Mouse (Mus musculus): Measurements from ENCODE around the gene Lpcat4. TPM values are rescaled to one million over a fixed set of nuclear protein-coding genes. Genes with fewer than 3 reads are reported as not detected.

Gene Lpcat4
- 30.5 and 31.2 TPM in 2 replicates for polyA plus RNA-seq (2015; fragmentation: Nextera tagmentation; extraction: Ambion mirVana)

DNA sequence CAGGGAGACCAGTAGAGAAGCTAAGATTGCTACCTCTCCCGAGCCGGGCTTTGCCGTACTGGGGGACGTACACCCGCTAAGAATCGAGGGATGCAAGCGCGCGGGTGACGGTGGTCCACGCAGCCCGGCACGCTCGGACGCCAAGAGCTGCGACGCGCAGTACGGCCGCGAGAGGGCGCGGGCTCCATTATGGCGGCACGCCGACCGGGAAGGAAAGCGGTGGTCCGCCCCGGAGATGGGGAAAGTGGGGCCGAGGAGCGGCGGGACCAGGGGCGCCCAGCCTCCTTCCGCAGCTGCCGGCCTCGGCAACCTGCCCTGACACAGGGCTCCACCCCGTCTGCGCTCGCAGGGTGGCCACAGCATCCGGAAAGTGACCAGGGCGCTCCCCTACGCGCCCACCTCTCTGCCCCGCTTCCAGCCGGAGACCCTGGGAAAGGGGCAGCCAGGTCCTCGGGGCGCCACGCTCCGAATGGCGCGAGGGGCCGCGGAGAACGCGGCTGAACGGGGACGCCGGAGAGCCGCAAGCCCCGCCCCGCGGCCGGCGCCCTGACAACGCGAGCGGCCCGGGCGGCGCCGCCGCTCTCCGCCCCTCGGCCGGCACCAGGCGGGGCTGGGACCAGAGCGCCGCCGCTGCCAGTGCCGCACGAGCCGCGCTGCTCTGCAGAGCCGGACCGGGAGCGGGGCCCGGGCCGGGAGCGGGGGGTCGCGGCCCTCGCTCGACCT, at the start of gene Lpcat4:
Gene Lpcat4, plus strand, starts transcription at position 257 of the 723 bp plus-strand sequence.

DNA sequence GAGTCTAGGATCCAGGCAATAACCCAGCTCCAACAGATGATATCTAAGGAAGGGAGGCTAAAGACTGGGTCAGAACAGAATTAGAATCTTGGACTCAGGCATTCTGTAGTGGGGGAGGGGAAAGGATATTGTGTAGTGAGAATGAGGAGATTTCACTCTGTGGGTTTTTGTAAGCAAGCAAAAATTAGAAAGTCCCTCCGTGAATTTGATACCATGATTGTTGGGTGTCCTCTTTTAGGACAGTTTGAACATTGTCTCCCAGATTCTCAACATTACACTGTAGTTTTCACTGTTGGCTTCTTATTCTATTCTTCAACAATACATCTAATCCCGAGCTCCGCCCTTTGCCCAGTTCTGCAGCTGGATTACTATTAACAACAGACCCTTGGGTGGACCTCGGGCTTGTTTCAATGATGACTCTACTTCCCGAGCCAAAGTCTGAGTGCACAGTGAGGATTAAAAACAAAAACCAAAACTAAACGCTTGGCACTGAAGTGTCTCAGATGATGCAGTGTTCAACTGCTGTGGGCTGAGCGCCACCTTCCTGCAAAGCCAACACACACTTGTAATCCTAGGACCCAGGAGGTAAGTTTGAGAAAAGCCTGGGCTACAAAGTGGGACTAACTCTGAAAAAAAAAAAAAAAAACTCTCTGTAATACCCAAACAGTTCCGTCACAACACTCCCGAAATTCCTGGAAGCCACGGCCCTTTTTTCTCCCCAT, 20.1 kb downstream of the Lpcat4 start, which contains the start of gene Nutm1:
Gene Nutm1, minus strand, starts transcription at position 51 of the 722 bp plus-strand sequence.

DNA sequence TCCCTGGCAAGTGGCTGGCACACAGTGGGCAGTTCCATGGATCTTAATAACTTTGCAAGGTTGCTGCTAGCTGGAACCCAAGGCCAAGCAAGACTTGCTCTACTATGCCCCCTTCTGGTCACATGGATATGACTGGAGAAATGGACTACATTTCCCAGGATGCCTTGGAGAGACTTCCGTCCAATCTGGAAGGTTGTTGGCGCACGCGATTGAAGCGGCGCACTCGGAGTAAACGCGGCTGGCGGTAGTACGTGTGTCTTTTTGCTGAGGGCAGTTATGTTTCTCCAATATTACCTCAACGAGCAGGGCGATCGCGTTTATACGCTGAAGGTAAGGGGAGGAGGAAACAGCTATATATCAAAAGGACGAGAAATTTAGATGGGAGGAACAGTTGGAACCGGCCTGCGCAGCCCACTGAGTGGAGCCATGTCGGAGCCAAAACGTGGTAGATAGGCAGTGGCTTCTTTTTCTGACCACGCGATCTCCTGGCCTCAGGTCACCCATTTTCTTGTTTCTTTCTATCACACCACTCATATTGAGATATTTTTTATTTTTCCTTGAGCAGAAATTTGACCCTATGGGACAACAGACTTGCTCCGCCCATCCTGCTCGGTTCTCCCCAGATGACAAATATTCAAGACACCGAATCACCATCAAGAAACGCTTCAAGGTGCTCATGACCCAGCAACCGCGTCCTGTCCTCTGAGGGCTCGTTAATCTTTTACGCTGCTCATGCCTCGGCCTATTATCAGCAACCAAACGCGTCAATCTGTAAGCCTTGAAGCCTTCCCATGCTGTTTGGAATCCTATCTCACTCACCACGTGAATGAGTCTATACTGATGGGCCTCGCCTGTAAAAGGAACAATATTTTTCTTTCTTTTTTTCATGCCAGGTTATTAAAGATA, 22.7 kb downstream of the Lpcat4 start, which contains the start of gene Nop10:
Gene Nop10, plus strand, starts transcription at position 179 of the 906 bp plus-strand sequence.

DNA sequence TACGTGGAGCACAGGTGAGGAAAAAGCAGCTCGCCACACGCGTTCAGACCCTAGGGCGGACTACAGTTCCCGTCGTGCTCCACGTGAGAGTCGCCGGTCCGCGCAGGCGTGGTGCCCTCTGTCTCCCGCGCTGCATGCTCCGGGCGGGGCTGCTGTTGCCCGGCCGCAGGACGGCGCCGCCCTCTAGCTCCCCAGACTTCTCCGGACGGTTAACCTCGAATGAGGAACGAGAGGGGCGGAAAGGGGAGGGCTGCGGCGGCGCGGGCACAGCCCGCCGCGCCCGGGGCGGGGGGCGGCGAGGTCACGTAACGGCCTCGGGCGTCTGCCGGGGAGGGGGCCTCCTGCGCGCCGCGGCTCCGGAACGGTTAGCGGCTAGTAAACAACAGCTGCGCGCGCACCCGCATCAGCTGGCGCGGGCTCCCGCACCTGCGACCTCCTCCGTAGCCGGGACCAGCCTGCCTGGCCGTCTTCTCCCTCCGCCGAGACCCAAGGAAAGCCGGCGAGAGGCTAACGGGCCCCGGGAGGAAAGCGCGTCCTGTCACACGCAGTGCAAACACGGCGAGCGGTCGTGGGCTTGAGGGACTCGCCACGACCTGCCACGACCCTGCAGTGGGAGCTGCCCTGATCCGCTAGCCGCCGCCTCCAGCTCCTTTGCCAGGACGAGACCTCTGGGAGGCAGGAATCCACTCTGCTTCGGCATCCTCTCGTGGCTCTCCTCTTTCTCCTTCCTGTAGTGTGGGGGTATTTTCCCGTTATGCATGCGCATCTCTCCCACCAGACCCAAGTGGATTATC, 26.4 kb downstream of the Lpcat4 start, which contains the start of gene Slc12a6:
Gene Slc12a6, plus strand, starts transcription at position 378 of the 794 bp plus-strand sequence.

DNA sequence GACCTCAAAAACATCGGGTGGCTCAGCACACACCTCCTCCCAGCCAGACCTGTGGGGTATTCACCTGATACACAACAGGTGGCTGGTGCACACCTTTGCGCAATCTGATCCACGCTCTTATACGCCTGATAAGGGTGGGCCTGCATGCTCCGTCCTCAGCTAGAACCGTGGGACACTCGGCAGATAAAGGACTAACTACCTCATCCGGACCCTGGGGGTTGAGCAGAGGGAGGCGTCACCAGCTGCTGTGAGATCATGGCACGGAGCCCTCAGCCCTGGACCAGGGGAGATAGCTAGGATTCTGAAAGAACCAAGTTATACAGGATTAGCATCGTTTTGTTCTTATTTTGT, 26.9 kb downstream of the Lpcat4 start, which contains the start of gene Gm21985:
Gene Gm21985, plus strand, starts transcription at position 73 of the 351 bp plus-strand sequence.

Other genes starting within 250 kb of the Lpcat4 start
- not detected in 2 replicates for gene Olfr1309, start 249.2 kb upstream of the Lpcat4 start, polyA plus RNA-seq (2015; fragmentation: Nextera tagmentation; extraction: Ambion mirVana)
- not detected in 2 replicates for gene Olfr1310, start 226.8 kb upstream of the Lpcat4 start, polyA plus RNA-seq (2015; fragmentation: Nextera tagmentation; extraction: Ambion mirVana)
- gene Olfr1311, start 215.1 kb upstream of the Lpcat4 start, polyA plus RNA-seq (2015; fragmentation: Nextera tagmentation; extraction: Ambion mirVana) = not detected in 2 replicates
- not detected in 2 replicates for gene Olfr1312, start 189.2 kb upstream of the Lpcat4 start, polyA plus RNA-seq (2015; fragmentation: Nextera tagmentation; extraction: Ambion mirVana)
- gene Olfr1313, start 161.6 kb upstream of the Lpcat4 start, polyA plus RNA-seq (2015; fragmentation: Nextera tagmentation; extraction: Ambion mirVana) = not detected in 2 replicates
- not detected in 2 replicates for gene Olfr1314, start 142.7 kb upstream of the Lpcat4 start, polyA plus RNA-seq (2015; fragmentation: Nextera tagmentation; extraction: Ambion mirVana)
- not detected in 2 replicates for gene Olfr1315-ps1, start 124.0 kb upstream of the Lpcat4 start, polyA plus RNA-seq (2015; fragmentation: Nextera tagmentation; extraction: Ambion mirVana)
- gene Olfr1316, start 104.5 kb upstream of the Lpcat4 start, polyA plus RNA-seq (2015; fragmentation: Nextera tagmentation; extraction: Ambion mirVana) = not detected in 2 replicates
- not detected in 2 replicates for gene Olfr1317, start 99.1 kb upstream of the Lpcat4 start, polyA plus RNA-seq (2015; fragmentation: Nextera tagmentation; extraction: Ambion mirVana)
- 0.04 TPM in 1 of 2 replicates, not detected in the other for gene Olfr1318, start 85.3 kb upstream of the Lpcat4 start, polyA plus RNA-seq (2015; fragmentation: Nextera tagmentation; extraction: Ambion mirVana)
- 0.06 and 0.10 TPM in 2 replicates for gene Nutm1, start 19.8 kb downstream of the Lpcat4 start, polyA plus RNA-seq (2015; fragmentation: Nextera tagmentation; extraction: Ambion mirVana)
- 192 and 212 TPM in 2 replicates for gene Nop10, start 22.5 kb downstream of the Lpcat4 start, polyA plus RNA-seq (2015; fragmentation: Nextera tagmentation; extraction: Ambion mirVana)
- 12.4 and 14.3 TPM in 2 replicates for gene Slc12a6, start 26.4 kb downstream of the Lpcat4 start, polyA plus RNA-seq (2015; fragmentation: Nextera tagmentation; extraction: Ambion mirVana)
- not detected in 2 replicates for gene Gm21985, start 26.8 kb downstream of the Lpcat4 start, polyA plus RNA-seq (2015; fragmentation: Nextera tagmentation; extraction: Ambion mirVana)
- gene Emc4, start 128.6 kb downstream of the Lpcat4 start, polyA plus RNA-seq (2015; fragmentation: Nextera tagmentation; extraction: Ambion mirVana) = 283 and 285 TPM in 2 replicates
- 21.4 and 22.9 TPM in 2 replicates for gene Katnbl1, start 139.7 kb downstream of the Lpcat4 start, polyA plus RNA-seq (2015; fragmentation: Nextera tagmentation; extraction: Ambion mirVana)
- gene Emc7, start 215.5 kb downstream of the Lpcat4 start, polyA plus RNA-seq (2015; fragmentation: Nextera tagmentation; extraction: Ambion mirVana) = 39.1 and 42.8 TPM in 2 replicates
- gene Chrm5, start 241.3 kb downstream of the Lpcat4 start, polyA plus RNA-seq (2015; fragmentation: Nextera tagmentation; extraction: Ambion mirVana) = 2.1 and 2.3 TPM in 2 replicates

Measured in neural tube, postnatal 0 days (tissue).